Mouse (Mus musculus) stomach, embryonic 16.5 days (tissue): ENCODE results near the gene Rrp7a. TPM values are rescaled to one million over a fixed set of nuclear protein-coding genes. Genes with fewer than 3 reads are reported as not detected.
A peak's percentile ranks its signal among the peaks of the same experiment; 100 is the strongest.

Experiments
- ATAC-seq: fragments of 200-750 bp; cut with Nextera tagmentation; 2 replicates; pipeline ENCODE4 v1.8.0; 2017; ENCODE audit warnings: moderate number of reproducible peaks, moderate TSS enrichment; ENCODE audit not compliant: insufficient read depth, low FRiP score
- H3K27ac ChIP-seq: fragments of 300-500 bp; sonication (generic); 2 replicates; pipeline ENCODE4 v1.5.1; 2014; ENCODE audit warnings: low read length
- H3K27me3 ChIP-seq: fragments of 300-500 bp; sonication (generic); 2 replicates; pipeline ENCODE4 v1.6.1; 2014; ENCODE audit warnings: low read length, control low read depth, mixed read lengths; ENCODE audit not compliant: control insufficient read depth, insufficient read depth
- H3K36me3 ChIP-seq: fragments of 300-500 bp; sonication (generic); 2 replicates; pipeline ENCODE4 v1.6.1; 2014; ENCODE audit warnings: low read length; ENCODE audit not compliant: control insufficient read depth, insufficient read depth
- H3K4me1 ChIP-seq: fragments of 300-500 bp; sonication (generic); 2 replicates; pipeline ENCODE4 v1.6.1; 2014; ENCODE audit warnings: low read length, control low read depth, mixed read lengths; ENCODE audit not compliant: control insufficient read depth, insufficient read depth
- H3K4me2 ChIP-seq: fragments of 300-500 bp; sonication (generic); 2 replicates; pipeline ENCODE4 v1.6.1; 2014; ENCODE audit warnings: low read depth, low read length, mixed read lengths
- H3K4me3 ChIP-seq: fragments of 300-500 bp; sonication (generic); replicated peaks from 2 replicates; pipeline ENCODE4 v1.5.1; 2014; ENCODE audit warnings: mild to moderate bottlenecking, low read length
- H3K9ac ChIP-seq: fragments of 300-500 bp; sonication (generic); 2 replicates; pipeline ENCODE4 v1.6.1; 2014; ENCODE audit warnings: low read length
- H3K9me3 ChIP-seq: fragments of 300-500 bp; sonication (generic); replicated peaks from 2 replicates; pipeline ENCODE4 v1.6.1; 2016; ENCODE audit warnings: low read length, control low read depth; ENCODE audit not compliant: control insufficient read depth
- WGBS: fragments of 180-500 bp; shearing (Covaris S2); extraction: QIAGEN DNeasy Blood & Tissue Kit; methylation state at CpG from one replicate; pipeline ENCODE4 v1.1.7; 2014; 5-methylcytosine and 5-hydroxymethylcytosine counted together
- polyA plus RNA-seq: library from polyadenylated mRNA; unstranded; fragments of >200 nt; fragmentation: Nextera tagmentation; extraction: Ambion mirVana; gene quantifications from 2 replicates; pipeline ENCODE4 v1.2.1, GENCODE M21; 2015

Rrp7a gene
- polyA plus RNA-seq, 1 experiment from 2014 or later = 66.0 TPM

DNA sequence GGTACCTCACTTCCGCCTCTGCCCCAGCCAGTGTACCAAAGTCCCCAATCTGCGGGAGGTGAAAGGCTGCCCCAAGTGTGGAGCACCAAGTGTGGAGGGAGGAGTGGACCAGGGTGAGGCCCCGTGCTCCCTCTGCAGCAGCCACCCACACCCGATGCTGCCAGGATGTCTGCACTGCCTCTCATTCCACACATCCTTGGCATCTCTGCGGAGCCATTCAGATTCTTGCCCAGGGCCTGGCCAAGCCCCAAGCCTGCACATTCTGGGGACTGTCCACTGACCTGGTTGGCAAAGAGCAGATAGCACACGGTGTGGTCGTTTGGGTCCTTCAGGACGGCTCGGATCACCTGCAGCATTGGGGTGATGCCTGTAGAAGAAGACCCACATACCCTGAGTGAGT, 37.2 kb upstream of the Rrp7a start:
- Histone ChIP-seq H3K4me3 (no peak overlapping the region), H3K9ac (no peak overlapping the region), H3K4me2 (no peak overlapping the region), H3K27me3 (no peaks in the 10 kb centered on the region), H3K9me3 (no peaks in the 10 kb centered on the region), H3K4me1 (peaks cover 2% of the 10 kb centered on the region), H3K36me3 (peaks cover 19% of the 10 kb centered on the region), H3K27ac (no peak overlapping the region)
- no peak for ATAC-seq
- 94% methylated on average over 9 of the region's 9 CpGs for WGBS

DNA sequence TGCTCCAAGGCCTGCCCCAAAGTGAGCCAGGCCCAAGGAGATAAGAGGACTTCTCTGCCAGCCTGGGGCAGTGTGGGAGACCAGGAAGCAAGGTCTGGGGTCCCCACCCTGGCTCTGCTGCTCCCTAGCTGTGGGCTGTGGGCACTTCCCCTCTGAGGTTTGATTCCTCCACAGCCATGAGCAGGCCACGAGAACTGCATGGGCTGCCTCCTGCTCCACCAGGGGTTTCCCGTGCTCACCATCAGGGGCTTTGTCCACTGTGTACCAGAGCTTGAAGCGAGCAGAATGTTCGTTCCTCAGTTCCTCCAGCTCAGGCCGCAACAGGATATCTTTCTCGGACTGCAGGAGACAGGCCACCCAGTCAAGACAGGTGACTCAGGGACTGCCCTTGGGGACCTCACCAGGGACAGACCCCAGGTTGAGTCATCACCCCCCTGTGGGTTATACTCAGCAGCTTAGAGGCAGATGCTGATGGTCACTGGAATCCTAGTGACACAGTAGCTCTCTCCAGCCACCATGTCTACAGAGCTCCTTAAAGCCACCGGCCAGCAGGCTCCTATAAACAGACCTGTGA, 36.1 kb upstream of the Rrp7a start:
- H3K36me3 ChIP-seq = peaks cover 19% of the 10 kb centered on the region
- H3K9ac ChIP-seq = no peak overlapping the region
- ATAC-seq = no peak
- WGBS = 90% methylated on average over 7 of the region's 7 CpGs
- no peak overlapping the region for H3K4me3 ChIP-seq
- no peak overlapping the region for H3K4me2 ChIP-seq
- H3K9me3 ChIP-seq = no peaks in the 10 kb centered on the region
- no peaks in the 10 kb centered on the region for H3K4me1 ChIP-seq
- no peaks in the 10 kb centered on the region for H3K27me3 ChIP-seq
- H3K27ac ChIP-seq = no peak overlapping the region

DNA sequence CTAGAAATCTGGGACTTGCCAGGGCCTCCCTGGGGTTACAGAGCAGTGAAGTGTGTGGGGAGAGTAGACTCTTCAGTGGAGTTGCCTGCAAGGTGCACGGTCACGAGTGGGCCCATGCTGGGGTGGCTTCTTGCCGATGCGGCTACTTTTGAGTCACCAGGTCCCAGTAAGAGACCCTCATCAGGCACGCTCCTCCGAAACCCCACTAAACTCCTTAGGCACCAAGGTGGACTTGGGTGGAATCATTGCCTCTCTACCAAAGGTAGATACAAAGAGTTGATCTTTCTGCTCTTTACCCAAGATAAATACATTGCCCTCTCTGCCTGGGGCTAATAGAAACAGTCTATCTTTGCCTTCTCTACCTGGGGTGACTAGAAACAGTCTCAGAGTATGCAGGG, 35.1 kb upstream of the Rrp7a start:
- Histone ChIP-seq H3K36me3 (peaks cover 19% of the 10 kb centered on the region), H3K27me3 (no peaks in the 10 kb centered on the region), H3K4me2 (no peak overlapping the region), H3K9ac (no peak overlapping the region), H3K4me3 (no peak overlapping the region), H3K9me3 (no peaks in the 10 kb centered on the region), H3K4me1 (no peaks in the 10 kb centered on the region), H3K27ac (peak overlapping the region; percentile 62; the same call in 1 of the 2 replicates)
- ATAC-seq = no peak
- 95% methylated on average over 6 of the region's 6 CpGs for WGBS

DNA sequence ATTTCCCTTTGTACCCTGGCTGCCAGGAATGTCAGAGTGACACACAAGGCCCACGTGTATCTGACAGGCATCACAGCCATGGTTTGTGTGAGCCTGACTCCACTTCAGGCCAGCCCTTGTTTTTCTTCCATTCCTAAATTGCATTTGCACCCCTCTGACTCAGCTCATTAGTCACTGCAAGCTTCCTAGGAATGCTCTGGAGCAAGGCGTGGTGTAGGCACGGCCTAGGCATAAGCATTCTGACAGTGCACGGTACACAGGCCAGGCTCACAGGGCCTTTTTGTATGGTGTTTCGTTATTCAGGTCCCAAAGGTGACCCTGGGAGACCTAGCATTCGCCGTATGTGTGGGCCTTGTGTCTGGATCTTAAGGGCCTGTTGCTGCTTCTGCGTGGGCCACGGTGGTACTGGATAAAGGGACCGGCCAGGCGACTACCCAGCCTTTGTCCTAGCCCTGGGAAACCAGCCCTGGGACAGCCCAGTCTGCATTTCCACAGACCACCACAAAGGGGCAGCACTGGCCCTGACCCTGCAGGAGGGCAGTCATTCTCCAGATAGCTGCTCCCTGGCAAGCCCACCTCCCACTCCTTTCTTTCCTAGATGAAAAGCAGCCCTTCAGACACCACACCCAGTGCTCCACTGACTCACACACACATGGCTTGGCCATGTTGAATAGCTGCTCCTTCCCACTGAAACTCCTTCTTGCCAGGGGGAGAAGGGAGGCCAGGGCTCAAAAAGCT, 34.5 kb upstream of the Rrp7a start:
- Histone ChIP-seq H3K4me2 (no peak overlapping the region), H3K27ac (peak overlapping the region; percentile 62; the same call in 1 of the 2 replicates), H3K36me3 (peaks cover 19% of the 10 kb centered on the region), H3K9ac (no peak overlapping the region), H3K27me3 (no peaks in the 10 kb centered on the region), H3K4me3 (no peak overlapping the region), H3K4me1 (no peaks in the 10 kb centered on the region), H3K9me3 (no peaks in the 10 kb centered on the region)
- 70% methylated on average over 11 of the region's 11 CpGs for WGBS
- peak; percentile 35; the same call in 1 of the 2 replicates for ATAC-seq

DNA sequence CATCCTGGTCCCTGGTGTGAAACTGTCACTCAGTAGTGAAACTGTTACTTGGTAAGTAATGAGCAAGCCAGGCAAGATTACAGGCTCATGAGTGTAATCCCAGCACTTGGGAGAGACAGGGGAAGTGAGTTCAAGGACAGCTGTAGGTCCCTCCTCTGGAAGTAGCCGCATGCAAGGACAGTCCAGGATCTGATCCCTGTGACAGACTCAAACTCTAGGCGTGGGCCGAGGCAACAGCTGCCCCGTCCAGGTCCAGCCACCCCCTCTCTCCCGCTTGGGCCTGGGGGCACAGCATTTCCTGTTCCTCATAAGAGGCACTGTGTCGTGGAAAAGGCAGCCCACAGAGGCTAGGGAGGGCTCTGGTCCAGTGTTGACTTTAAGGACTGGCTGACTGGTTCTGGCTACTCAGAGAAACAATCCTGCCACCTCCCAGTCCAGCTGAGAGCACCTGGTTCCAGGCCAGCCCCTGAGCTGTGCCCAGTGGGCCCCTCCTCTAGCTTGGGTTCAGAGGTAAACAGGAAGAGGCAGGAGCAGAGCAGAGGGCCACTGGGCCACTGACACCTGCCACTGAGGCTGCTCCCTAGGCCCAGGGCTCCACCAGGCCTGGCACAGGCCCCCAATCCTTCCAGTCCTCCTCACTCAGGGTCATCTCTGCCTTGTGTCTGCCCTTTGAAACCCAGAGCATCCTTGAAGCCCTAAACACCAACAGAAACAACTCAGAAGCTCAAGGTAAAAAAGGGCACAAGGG, 33.2 kb upstream of the Rrp7a start:
- no peak overlapping the region for H3K4me3 ChIP-seq
- no peak for ATAC-seq
- H3K4me1 ChIP-seq = no peaks in the 10 kb centered on the region
- peaks cover 16% of the 10 kb centered on the region for H3K36me3 ChIP-seq
- no peak overlapping the region for H3K27ac ChIP-seq
- no peaks in the 10 kb centered on the region for H3K27me3 ChIP-seq
- H3K4me2 ChIP-seq = no peak overlapping the region
- no peaks in the 10 kb centered on the region for H3K9me3 ChIP-seq
- whole genome bisulfite sequencing = 73% methylated on average over 6 of the region's 6 CpGs
- peak overlapping the region; percentile 31; the same call in 1 of the 2 replicates for H3K9ac ChIP-seq

DNA sequence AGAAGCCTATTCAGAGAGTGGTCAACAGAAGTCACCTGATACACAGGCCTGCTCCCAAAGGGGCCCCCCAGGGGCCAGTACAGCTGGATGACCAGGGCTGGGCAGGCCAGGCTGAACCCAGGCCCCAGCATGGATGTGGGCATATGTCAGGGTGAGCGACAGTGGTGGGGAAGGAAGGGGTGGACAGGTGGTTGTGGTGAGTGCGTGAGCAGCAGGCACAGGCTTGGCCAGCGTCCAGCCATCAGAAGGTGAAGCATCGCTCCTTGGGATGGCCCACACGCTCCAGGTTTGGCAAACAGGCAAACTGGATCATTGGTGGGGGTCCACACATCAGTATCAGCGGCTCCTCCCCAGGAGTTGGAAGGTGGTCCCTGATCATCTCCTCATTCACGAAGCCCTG, 31.7 kb upstream of the Rrp7a start:
- no peak overlapping the region for H3K4me2 ChIP-seq
- peaks cover 4% of the 10 kb centered on the region; the same call in 1 of the 2 replicates for H3K4me1 ChIP-seq
- no peaks in the 10 kb centered on the region for H3K9me3 ChIP-seq
- no peak overlapping the region for H3K9ac ChIP-seq
- WGBS = 98% methylated on average over 7 of the region's 7 CpGs
- ATAC-seq = no peak
- peaks cover 5% of the 10 kb centered on the region; the same call in 1 of the 2 replicates for H3K36me3 ChIP-seq
- no peak overlapping the region for H3K4me3 ChIP-seq
- H3K27me3 ChIP-seq = no peaks in the 10 kb centered on the region
- H3K27ac ChIP-seq = no peak overlapping the region

DNA sequence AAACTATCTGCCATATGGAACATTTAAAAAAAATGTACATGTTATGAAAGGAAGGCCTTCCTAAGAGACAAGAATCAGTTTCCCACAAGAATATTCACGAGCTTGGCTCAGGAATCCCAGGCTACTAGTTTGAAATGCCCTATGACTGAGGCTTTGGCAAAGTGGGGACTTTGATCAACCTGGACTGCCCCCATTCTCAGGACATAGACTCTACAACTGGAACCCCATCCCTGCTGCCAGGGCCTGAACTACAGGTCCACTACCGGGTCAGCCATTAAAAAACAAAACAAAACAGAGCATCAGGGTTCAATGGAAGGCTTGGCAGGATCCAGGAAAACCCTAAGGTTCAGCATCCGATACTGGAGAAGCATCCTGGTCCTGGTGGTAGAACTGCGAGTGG, 28.1 kb upstream of the Rrp7a start:
- H3K4me2 ChIP-seq = no peak overlapping the region
- H3K4me3 ChIP-seq = no peak overlapping the region
- H3K9me3 ChIP-seq = no peaks in the 10 kb centered on the region
- 81% methylated on average over 4 of the region's 4 CpGs for WGBS
- no peak for ATAC-seq
- 0 out of 2 replicates have a peak, but pooled peaks cover 5% of the 10 kb centered on the region for H3K36me3 ChIP-seq
- no peak overlapping the region for H3K9ac ChIP-seq
- no peak overlapping the region for H3K27ac ChIP-seq
- H3K4me1 ChIP-seq = peaks cover 11% of the 10 kb centered on the region; the same call in 1 of the 2 replicates
- H3K27me3 ChIP-seq = no peaks in the 10 kb centered on the region

DNA sequence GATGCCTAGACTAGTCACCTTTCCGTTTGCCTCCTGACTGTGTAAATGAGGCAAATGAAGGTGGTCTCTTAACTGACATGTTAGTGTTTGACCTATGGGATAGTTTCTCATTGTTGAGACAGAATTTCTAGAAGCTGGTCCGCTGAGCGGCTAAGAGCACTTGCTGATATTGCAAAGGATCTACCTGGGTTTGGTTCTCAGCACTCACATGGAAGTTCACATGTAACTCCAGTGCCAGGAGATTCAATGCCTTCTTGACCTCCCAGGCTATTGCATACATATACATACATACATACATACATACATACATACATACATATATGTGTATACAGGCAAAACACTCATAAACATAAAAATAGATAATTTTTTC, 27.5 kb upstream of the Rrp7a start:
- ATAC-seq = no peak
- 14% methylated on average over 3 of the region's 3 CpGs for WGBS

More for the DNA sequence above, 27.5 kb upstream of the Rrp7a start:
- H3K27ac ChIP-seq = peak overlapping the region; percentile 97
- peak overlapping the region; percentile 45 for H3K4me2 ChIP-seq
- peak overlapping the region; percentile 17 for H3K9ac ChIP-seq
- peaks cover 11% of the 10 kb centered on the region; the same call in 1 of the 2 replicates for H3K4me1 ChIP-seq
- no peaks in the 10 kb centered on the region for H3K27me3 ChIP-seq
- H3K36me3 ChIP-seq = 0 out of 2 replicates have a peak, but pooled peaks cover 5% of the 10 kb centered on the region
- no peaks in the 10 kb centered on the region for H3K9me3 ChIP-seq
- H3K4me3 ChIP-seq = peak overlapping the region; percentile 81
